Mouse (Mus musculus): ENCODE measurements at regions not wholly inside any gene's neighbourhood (a gene's known extent, or its start where the extent isn't known, plus 50 kb on each side); places are given as distances from the start of the nearest gene placed in this dataset.

- DNase-seq (ENCODE audit: low read depth), result no peak
Observed at GRCm38 (mm10) chr6:117508860-117509259, 332.1 kb upstream of the Zfp637 start.

GRCm38 (mm10) chr6:117510026-117510425 lies 331.0 kb upstream of the Zfp637 start:
- DNase-seq (ENCODE audit: low read depth), result no peak

GRCm38 (mm10) chr6:117514831-117515230 lies 326.1 kb upstream of the Zfp637 start:
- no peak for DNase-seq (ENCODE audit: low read depth)

GRCm38 (mm10) chr6:117516906-117517305 lies 324.1 kb upstream of the Zfp637 start:
- DNase-seq (ENCODE audit: low read depth), result no peak

GRCm38 (mm10) chr6:117518939-117519338 lies 322.0 kb upstream of the Zfp637 start:
- DNase-seq (ENCODE audit: low read depth), result no peak

- no peak for DNase-seq (ENCODE audit: low read depth)
Observed at GRCm38 (mm10) chr6:117519466-117519865, 321.5 kb upstream of the Zfp637 start.

- no peak for DNase-seq (ENCODE audit: low read depth)
Observed at GRCm38 (mm10) chr6:117526161-117526935, 314.6 kb upstream of the Zfp637 start.

- DNase-seq (ENCODE audit: low read depth), result no peak
Observed at GRCm38 (mm10) chr6:117527526-117527925, 313.5 kb upstream of the Zfp637 start.

GRCm38 (mm10) chr6:117534149-117534548 lies 306.8 kb upstream of the Zfp637 start:
- no peak for DNase-seq (ENCODE audit: low read depth)

GRCm38 (mm10) chr6:117534991-117535390 lies 306.0 kb upstream of the Zfp637 start:
- DNase-seq (ENCODE audit: low read depth), result no peak

GRCm38 (mm10) chr6:117536084-117536483 lies 304.9 kb upstream of the Zfp637 start:
- no peak for DNase-seq (ENCODE audit: low read depth)

GRCm38 (mm10) chr6:117542431-117542830 lies 298.5 kb upstream of the Zfp637 start:
- no peak for DNase-seq (ENCODE audit: low read depth)

- DNase-seq (ENCODE audit: low read depth), result no peak
Observed at GRCm38 (mm10) chr6:117544276-117545196, 296.4 kb upstream of the Zfp637 start.

- no peak for DNase-seq (ENCODE audit: low read depth)
Observed at GRCm38 (mm10) chr6:117550930-117551329, 290.1 kb upstream of the Zfp637 start.

- no peak for DNase-seq (ENCODE audit: low read depth)
Observed at GRCm38 (mm10) chr6:117552006-117552667, 288.8 kb upstream of the Zfp637 start.

- no peak for DNase-seq (ENCODE audit: low read depth)
Observed at GRCm38 (mm10) chr6:117563159-117563558, 277.8 kb upstream of the Zfp637 start.

GRCm38 (mm10) chr6:117563704-117564103 lies 277.3 kb upstream of the Zfp637 start:
- DNase-seq (ENCODE audit: low read depth), result no peak

- DNase-seq (ENCODE audit: low read depth), result no peak
Observed at GRCm38 (mm10) chr6:117566786-117567185, 274.2 kb upstream of the Zfp637 start.

- no peak for DNase-seq (ENCODE audit: low read depth)
Observed at GRCm38 (mm10) chr6:117567691-117568090, 273.3 kb upstream of the Zfp637 start.

GRCm38 (mm10) chr6:117569576-117570326 lies 271.2 kb upstream of the Zfp637 start:
- DNase-seq (ENCODE audit: low read depth), result no peak

GRCm38 (mm10) chr6:117570346-117570745 lies 270.6 kb upstream of the Zfp637 start:
- DNase-seq (ENCODE audit: low read depth), result no peak

GRCm38 (mm10) chr6:117570791-117571190 lies 270.2 kb upstream of the Zfp637 start:
- DNase-seq (ENCODE audit: low read depth), result no peak
